Mouse (Mus musculus) kidney, postnatal 25 days (tissue): ENCODE results near the gene Mrtfa.
A peak's percentile ranks its signal among the peaks of the same experiment; 100 is the strongest.

Experiments used
- DNase-seq, 2 experiments: peaks; one replicate each; pipeline ENCODE4 v3.0.0; 2021; ENCODE audit warnings: mixed read lengths in 2 of 2

Mrtfa gene

GRCm38 (mm10) chr15:80977620-80978334, 212.8 kb downstream of the Mrtfa start, which contains the start of gene Sgsm3:
Gene Sgsm3, plus strand, starts transcription at chr15:80977765.
- DNase-seq, result peak; percentile 84 to 93

GRCm38 (mm10) chr15:80975666-80976065, 214.9 kb downstream of the Mrtfa start:
- no peak for DNase-seq

- DNase-seq, result peak in 1 of 2 experiments; percentile 20
These were observed 216.2 kb downstream of the Mrtfa start for GRCm38 (mm10) chr15:80974311-80974710.

GRCm38 (mm10) chr15:80969371-80969770, 221.2 kb downstream of the Mrtfa start:
- DNase-seq, result no peak
